Mouse (Mus musculus): ENCODE results near the gene Ptgs1.
"Not testable (repeated sequence)": the region's sequence is repeated elsewhere in the genome, so short reads cannot be mapped to it uniquely, and the experiment has no call there.

Gene Ptgs1

DNA sequence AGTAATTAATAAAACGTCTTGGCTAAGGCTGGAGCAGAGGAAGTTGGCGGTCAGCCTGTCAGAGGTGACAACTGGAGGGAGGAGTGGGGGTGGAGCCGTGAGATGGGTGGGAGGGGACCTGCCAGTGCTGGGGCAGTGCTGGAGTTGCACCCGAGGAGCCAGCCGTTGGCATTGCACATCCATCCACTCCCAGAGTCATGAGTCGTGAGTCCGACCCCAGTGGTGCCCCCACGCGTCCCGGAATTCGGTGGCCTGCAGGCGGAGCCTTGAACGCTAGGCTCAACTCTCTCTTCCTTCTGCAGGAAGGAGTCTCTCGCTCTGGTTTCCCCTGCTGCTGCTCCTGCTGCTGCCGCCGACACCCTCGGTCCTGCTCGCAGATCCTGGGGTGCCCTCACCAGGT, at the start of gene Ptgs1:
TSS of gene Ptgs1 (plus strand) at position 61 of the 400 bp plus-strand sequence.
- CTCF ChIA-PET = no interaction called here

DNA sequence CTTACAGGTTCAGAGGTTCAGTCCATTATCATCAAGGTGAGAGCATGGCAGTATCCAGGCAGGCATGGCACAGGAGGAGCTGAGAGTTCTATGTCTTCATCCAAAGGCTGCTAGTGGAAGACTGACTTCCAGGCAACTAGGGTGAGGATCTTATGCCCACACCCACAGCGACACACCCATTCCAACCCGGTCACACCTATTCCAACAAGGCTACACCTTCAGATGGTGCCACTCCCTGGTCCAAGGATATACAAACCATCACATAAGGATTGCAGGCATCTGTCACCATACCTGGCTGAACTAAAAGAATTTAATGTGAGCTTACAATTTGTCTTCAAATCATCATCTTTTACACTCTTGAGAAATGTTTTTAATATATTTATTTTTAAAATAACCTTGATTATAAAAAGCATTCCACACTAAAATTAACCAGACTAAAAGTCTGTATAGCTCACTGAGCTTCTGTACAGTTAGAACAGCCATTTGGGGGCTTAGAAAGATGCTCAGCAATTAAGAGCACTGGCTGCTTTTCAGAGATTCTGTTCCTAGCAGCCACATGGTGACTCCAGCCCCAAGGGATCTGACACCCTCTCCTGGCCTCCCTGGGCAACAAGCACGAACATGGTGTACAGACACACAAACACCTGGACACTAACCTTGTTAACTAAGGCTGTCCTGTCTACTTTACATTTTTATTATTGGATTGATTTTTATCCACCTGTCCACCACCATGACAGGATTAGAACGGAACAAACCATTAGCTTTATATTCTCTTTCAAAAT, 48.4 kb upstream of the Ptgs1 start:
- CTCF ChIA-PET = not testable (repeated sequence)

- CTCF ChIA-PET = no interaction called here
Measured at GRCm38 (mm10) chr2:36183278-36183677, 46.9 kb upstream of the Ptgs1 start.

GRCm38 (mm10) chr2:36184192-36184591, 46.0 kb upstream of the Ptgs1 start:
- CTCF ChIA-PET = no interaction called here

DNA sequence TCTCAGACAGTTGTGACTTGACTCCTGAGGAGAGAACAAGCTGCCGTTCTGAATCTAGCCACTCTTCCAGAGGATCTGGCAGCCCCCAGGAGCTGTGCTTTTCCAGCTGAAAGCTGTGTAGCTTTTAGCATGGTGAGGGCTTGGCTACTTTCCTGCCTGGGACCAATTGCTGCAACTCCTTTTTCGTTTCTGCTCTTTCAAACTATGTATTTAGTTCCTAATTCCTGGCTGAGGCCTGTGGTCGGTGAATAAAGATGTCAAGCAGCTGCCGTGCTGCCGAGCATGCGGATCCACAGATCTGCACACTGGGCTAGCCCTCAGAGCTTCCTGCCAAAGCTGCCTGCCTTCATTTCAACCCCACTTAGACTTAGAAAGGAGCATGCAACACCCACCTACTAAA, 45.4 kb upstream of the Ptgs1 start:
- CTCF ChIA-PET = no interaction called here

DNA sequence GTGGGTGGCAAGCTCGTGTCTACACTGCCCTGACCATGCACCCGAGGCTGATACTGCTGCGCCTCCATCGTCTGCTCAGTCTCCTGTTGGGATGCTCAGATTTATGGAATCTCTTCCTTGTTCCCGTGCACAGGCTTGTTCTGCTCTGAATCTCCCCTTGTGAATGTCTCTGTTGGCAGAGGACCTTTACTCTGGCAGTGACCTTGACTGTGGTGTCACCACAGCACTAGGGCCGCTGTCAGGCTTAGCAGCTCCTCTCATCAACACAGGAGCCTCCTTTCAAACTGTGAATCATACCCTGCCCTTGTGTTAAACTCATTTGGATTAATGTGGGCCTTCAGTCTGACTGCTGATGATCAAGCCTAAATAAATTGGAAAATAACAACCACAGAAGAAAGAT, 41.0 kb upstream of the Ptgs1 start:
- CTCF ChIA-PET = not testable (repeated sequence)

DNA sequence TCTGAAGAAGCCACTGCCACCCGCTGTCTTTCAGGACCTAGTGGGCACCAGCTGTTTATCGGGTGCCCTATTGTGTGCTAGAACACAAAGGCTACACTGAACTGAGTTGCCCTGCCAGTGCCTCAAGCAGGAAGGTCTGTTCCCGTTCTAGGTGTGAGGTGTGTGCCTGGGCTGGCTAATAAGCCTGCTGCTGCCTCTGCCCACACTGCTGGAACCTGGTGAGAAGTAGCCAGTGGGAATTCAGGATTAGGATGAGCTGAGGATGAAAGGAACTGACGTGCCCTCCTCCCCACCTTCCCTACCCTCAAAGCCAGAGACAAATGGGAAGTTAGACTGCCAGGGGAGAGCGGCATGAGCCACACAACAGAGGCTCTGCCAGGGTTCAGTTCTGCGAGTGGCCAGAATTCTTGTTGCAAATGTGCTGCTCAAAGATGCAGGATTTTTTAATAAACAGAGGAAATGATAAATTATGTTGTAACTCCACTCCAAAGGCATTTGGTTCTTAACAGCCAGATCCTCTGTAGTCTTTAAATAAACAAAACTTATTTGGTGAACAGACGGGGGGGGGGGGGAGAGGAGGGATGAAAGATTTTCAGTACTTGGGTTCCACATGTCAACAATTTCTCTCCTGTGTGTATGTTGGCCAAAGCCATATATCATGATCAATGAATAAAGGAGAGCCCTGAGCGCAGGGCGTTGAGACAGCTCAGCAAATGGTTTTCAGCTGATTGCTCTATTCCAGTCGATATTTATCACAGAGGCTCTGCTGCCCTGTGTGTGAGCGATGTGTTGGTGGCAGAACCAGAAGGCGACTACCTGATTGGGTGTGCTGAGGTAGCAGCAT, 38.9 kb upstream of the Ptgs1 start:
- CTCF ChIA-PET = no interaction called here

GRCm38 (mm10) chr2:36197021-36197420, 33.2 kb upstream of the Ptgs1 start:
- CTCF ChIA-PET = no interaction called here

DNA sequence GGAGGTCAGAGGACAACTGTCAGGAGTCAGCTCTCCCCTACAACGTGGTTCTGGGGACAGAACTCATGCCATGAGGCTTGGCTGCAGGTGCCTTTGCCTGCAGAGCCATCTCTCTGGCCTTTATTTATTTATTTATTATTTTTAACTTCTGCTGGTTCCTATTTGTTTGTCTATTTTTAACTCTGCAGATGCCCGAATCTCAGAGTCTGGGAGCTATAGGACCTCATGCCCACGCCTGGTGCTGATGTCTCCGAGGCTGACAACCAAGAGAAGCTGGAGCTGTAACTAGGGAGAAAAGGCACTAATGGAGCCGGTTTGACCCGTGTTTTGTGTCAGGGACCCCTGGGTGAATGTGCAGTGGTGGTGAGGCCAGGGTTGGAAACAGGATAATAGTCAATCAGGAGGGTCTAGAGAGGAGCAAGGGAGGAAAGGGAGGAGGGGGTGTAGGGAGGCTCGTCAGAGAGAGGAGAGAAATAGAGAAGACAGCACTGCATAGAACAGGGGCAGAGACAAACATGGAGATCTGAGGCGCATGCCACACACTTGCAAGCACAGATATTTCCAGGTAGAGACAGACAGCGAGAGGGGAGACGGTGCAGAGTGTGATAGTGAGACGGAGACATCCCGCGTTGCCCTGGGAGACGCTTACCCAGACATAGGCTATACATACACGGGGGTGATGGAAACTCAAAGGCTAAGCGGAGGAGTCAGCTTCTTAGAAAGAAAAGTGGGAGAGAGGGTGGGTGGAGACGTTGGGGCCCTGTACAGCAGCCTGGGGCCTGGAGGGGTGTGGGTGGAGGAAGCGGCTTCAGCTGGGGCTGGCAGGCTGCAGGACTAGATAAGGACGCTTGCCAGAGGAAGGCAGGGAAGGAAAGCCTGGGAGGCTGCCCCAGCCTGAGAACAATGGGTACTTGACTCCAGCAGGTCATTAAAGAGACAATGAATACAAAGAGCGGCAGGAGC, 32.0 kb upstream of the Ptgs1 start:
- CTCF ChIA-PET = no interaction called here

GRCm38 (mm10) chr2:36198882-36199262, 31.4 kb upstream of the Ptgs1 start:
- CTCF ChIA-PET = no interaction called here

GRCm38 (mm10) chr2:36200813-36201212, 29.4 kb upstream of the Ptgs1 start:
- CTCF ChIA-PET = no interaction called here

GRCm38 (mm10) chr2:36201756-36202610, 28.2 kb upstream of the Ptgs1 start:
- CTCF ChIA-PET = no interaction called here

DNA sequence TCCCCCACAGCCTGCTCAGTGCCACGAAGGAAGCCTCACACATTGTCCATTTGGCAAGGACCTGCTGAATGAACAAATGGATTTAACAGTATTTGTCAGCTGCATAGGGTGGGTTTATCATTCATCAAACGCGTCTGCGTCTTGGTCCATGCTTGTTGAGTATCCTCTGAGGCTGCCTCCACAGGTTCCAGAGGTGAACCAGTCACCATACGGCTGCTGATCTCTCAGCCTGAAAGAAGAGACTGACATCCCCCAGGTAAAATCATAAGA, 27.7 kb upstream of the Ptgs1 start:
- CTCF ChIA-PET = no interaction called here

GRCm38 (mm10) chr2:36203011-36203825, 27.0 kb upstream of the Ptgs1 start:
- CTCF ChIA-PET = no interaction called here

GRCm38 (mm10) chr2:36204595-36204994, 25.6 kb upstream of the Ptgs1 start:
- CTCF ChIA-PET = no interaction called here

DNA sequence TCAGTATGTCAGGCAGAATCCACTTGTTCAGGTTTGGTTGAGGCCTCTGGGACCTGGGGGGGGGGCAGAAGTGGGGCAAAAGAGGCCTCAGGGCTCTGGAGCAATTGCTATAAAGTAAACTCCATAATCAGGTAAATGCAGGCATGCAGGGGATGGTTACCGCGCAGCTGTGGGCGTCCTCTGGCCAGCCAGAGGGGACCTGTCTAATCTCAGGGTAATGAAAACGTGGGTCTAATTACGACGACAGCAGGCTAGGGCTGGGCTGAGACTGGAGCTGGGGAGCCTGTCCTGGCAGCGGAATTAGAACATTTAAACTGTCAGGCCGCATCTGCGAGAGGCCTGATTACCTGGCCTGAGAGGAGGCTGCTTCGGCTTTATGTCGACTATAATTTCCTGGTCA, 23.2 kb upstream of the Ptgs1 start:
- CTCF ChIA-PET = no interaction called here

DNA sequence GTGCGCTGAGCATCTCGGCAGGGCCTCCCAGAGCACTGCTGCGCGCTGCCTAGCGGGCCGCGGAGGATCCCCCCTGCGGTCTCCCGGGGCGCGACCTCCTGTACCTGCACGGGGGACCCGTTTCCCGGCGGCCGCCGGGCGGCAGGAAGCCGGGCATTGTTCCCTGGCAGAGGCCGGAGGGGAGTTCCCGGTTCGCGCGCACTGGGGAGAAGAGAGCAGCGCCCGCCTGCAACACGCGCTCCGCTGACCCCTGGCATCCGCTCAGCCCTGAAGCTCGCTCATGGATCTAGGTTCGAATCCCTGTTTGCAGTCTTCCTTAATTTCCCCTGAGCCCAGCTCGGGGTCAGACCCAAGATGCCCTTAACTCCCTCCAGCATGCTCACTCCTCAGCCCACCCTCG, 19.4 kb upstream of the Ptgs1 start:
- CTCF ChIA-PET = interaction anchor here (0.6 kb wide), 1 partner anchor 208 kb away, joined by 3 read pairs; no protein-coding TSS in a partner anchor

DNA sequence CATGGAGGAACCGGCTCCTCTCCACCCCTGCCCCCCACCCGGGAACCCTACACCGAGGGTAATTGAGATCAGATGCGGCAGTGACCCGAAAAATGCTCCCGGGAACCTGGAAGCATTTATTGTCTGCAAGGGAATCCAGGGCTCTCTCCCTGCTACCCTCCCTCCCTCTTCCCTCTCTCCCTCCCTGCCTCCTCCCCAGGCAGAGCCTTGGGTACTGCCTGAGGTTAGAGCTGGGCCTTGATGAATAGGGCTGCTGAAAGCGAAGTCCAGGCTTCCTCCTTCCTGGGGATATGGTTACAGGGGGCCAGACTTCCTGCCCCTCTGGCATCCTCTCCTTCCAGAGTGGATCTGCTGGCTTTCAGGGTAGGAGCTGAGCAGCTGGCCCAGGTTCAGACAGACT, 18.4 kb upstream of the Ptgs1 start:
- CTCF ChIA-PET = no interaction called here

DNA sequence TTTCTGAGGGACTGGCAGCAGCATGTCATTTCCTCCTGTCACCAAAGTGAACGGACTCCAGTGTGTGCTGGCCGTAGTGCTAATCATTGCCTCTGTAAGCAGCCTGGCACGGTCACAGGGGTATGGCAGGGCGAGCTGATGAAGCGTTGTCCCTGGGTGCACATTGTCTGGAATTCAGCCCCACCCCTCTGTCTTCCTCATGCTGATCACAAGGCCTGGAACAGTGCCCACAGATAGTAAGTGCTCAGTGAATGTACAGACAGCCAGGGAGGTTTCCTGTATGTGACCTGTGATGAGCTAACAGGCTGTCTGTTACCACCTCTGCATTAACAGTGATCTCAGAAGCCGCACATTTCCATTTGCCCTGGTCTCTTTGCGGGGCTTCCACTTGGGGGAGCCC, 17.1 kb upstream of the Ptgs1 start:
- CTCF ChIA-PET = no interaction called here

DNA sequence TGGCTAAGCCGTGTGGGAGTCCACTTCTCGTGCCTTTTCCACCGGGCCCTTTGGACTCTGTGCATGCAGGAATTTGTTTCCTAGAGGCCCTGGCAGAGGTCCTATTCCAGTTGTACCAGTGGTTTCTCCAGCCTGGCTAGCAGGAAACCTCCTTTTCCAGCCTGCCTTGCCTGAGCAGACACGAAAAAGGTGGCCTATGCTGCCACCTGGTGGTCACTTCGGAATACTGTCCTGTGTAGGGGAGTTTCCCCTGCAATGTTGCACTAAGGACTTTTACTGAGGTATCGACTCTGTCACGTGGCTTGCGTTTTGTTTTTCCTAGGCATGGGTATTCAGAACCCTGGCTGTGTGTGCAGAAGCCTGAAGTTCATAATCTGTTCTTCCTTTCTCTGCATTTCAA, 16.2 kb upstream of the Ptgs1 start:
- CTCF ChIA-PET = no interaction called here

- CTCF ChIA-PET = no interaction called here
Measured at GRCm38 (mm10) chr2:36214425-36214824, 15.8 kb upstream of the Ptgs1 start.

Data from spleen, embryonic (tissue).